Mouse (Mus musculus) liver, embryonic 14.5 days (tissue): ENCODE results near the gene Cabp1. TPM values are rescaled to one million over a fixed set of nuclear protein-coding genes. Genes with fewer than 3 reads are reported as not detected.

ENCODE experiments used
- ATAC-seq: fragments of 200-750 bp; cut with Nextera tagmentation; 2 replicates; pipeline ENCODE4 v1.8.0; 2017; ENCODE audit warnings: moderate number of reproducible peaks, mild to moderate bottlenecking, moderate library complexity; ENCODE audit not compliant: insufficient read depth
- DNase-seq, 3 experiments: peaks; one replicate each; pipeline ENCODE4 v3.0.0-alpha.2; 2012 to 2013; ENCODE audit warnings: low read depth in 3 of 3, low spot score in 3 of 3
- H3K27ac ChIP-seq: fragments of 300-500 bp; sonication (generic); 2 replicates; pipeline ENCODE4 v1.5.1; 2014; ENCODE audit warnings: moderate library complexity, mild to moderate bottlenecking, control low read depth, inconsistent platforms
- H3K27me3 ChIP-seq: fragments of 300-500 bp; sonication (generic); 2 replicates; pipeline ENCODE4 v1.6.1; 2014; ENCODE audit warnings: mild to moderate bottlenecking, low read length, moderate library complexity; ENCODE audit not compliant: control insufficient read depth, insufficient read depth
- H3K36me3 ChIP-seq: fragments of 300-500 bp; sonication (generic); replicated peaks from 2 replicates; pipeline ENCODE4 v1.6.1; 2014; ENCODE audit warnings: low read depth; ENCODE audit not compliant: control insufficient read depth, insufficient read depth
- H3K4me1 ChIP-seq, 2 experiments: fragments of 200-500 bp in 1 of 2; fragments of 300-500 bp in 1 of 2; sonication (generic) in 1 of 2; replicated peaks; 2 replicates each; pipeline ENCODE4 v1.6.1; 2012 to 2014; ENCODE audit warnings: antibody characterized with exemption in 1 of 2, inconsistent platforms in 1 of 2, low read length in 1 of 2; ENCODE audit not compliant: control insufficient read depth in 2 of 2, insufficient read depth in 2 of 2
- H3K4me2 ChIP-seq: fragments of 300-500 bp; sonication (generic); 2 replicates; pipeline ENCODE4 v1.6.1; 2014; ENCODE audit warnings: low read depth, mild to moderate bottlenecking, control low read depth, moderate library complexity
- H3K4me3 ChIP-seq, 2 experiments: fragments of 200-500 bp in 1 of 2; fragments of 300-500 bp in 1 of 2; sonication (generic) in 1 of 2; 2 replicates each; pipeline ENCODE4 v1.5.1; 2012 to 2014; ENCODE audit warnings: low read depth in 2 of 2, low read length in 2 of 2, mild to moderate bottlenecking in 2 of 2, control low read depth in 1 of 2, inconsistent platforms in 1 of 2, moderate library complexity in 1 of 2; ENCODE audit not compliant: insufficient read depth in 1 of 2
- H3K9ac ChIP-seq: fragments of 300-500 bp; sonication (generic); replicated peaks from 2 replicates; pipeline ENCODE4 v1.6.1; 2014; ENCODE audit warnings: mild to moderate bottlenecking, control low read depth, moderate library complexity
- H3K9me3 ChIP-seq: fragments of 300-500 bp; sonication (generic); 2 replicates; pipeline ENCODE4 v1.6.1; 2016; ENCODE audit warnings: low read length, mixed read lengths; ENCODE audit not compliant: control insufficient read depth
- CTCF ChIP-seq: IDR thresholded peaks from 2 replicates; pipeline ENCODE4 v1.5.1; 2016; ENCODE audit warnings: antibody characterized with exemption, low read depth, control low read depth
- EP300 ChIP-seq: IDR thresholded peaks from 2 replicates; pipeline ENCODE4 v1.6.1; 2016; ENCODE audit warnings: antibody characterized with exemption, low read depth
- WGBS: fragments of 180-500 bp; shearing (Covaris S2); extraction: QIAGEN DNeasy Blood & Tissue Kit; methylation state at CpG from one replicate; pipeline ENCODE4 v1.1.7; 2014; ENCODE audit not compliant: insufficient replicate concordance; 5-methylcytosine and 5-hydroxymethylcytosine counted together
- polyA plus RNA-seq, 2 experiments: library from polyadenylated mRNA; depleted of rRNA in 1 of 2; stranded (reverse) in 1 of 2; unstranded in 1 of 2; fragments of >200 nt; fragmentation: Nextera tagmentation in 1 of 2; extraction: Ambion mirVana in 1 of 2; gene quantifications; 2 replicates each; pipeline versions ENCODE4 v1.2.1 to v1.2.3; 2012 to 2014

The Cabp1 gene
- polyA plus RNA-seq, 2 experiments, result 0.13 to 0.14 TPM

GRCm38 (mm10) chr5:115208601-115209000 lies 14.4 kb upstream of the Cabp1 start:
- Histone ChIP-seq H3K4me3 (no peak overlapping the region), H3K9ac (no peak overlapping the region), H3K36me3 (no peaks in the 10 kb centered on the region), H3K4me2 (no peak overlapping the region), H3K4me1 (peaks cover 0 to 6% of the 10 kb centered on the region in 2 experiments; a peak in 2 of 4 replicates), H3K27ac (no peak overlapping the region), H3K27me3 (peaks cover 26% of the 10 kb centered on the region), H3K9me3 (no peaks in the 10 kb centered on the region)
- TF ChIP-seq CTCF, result no peak
- no peak for TF ChIP-seq EP300
- DNase-seq (no peak), ATAC-seq (no peak)
- 58% methylated on average over 5 of the region's 5 CpGs for WGBS

GRCm38 (mm10) chr5:115207892-115208291 lies 13.7 kb upstream of the Cabp1 start:
- Histone ChIP-seq H3K27ac (no peak overlapping the region), H3K27me3 (peaks cover 33% of the 10 kb centered on the region), H3K36me3 (no peaks in the 10 kb centered on the region), H3K9me3 (no peaks in the 10 kb centered on the region), H3K4me1 (peaks cover 0 to 9% of the 10 kb centered on the region in 2 experiments; a peak in 2 of 4 replicates), H3K4me2 (no peak overlapping the region), H3K9ac (no peak overlapping the region), H3K4me3 (no peak overlapping the region)
- ATAC-seq (no peak), DNase-seq (no peak)
- TF ChIP-seq CTCF (no peak), EP300 (no peak)
- WGBS, result 25% methylated on average over 10 of the region's 16 CpGs

GRCm38 (mm10) chr5:115207244-115207643 lies 13.1 kb upstream of the Cabp1 start:
- H3K36me3 ChIP-seq, result no peaks in the 10 kb centered on the region
- H3K9ac ChIP-seq, result no peak overlapping the region
- ATAC-seq, result no peak
- no peak for TF ChIP-seq EP300
- peak; percentile 31; the same call in 1 of the 2 replicates for TF ChIP-seq CTCF
- no peak overlapping the region for H3K4me3 ChIP-seq
- H3K4me1 ChIP-seq, result peaks cover 0 to 9% of the 10 kb centered on the region in 2 experiments; a peak in 2 of 4 replicates
- no peak overlapping the region for H3K4me2 ChIP-seq
- 54% methylated on average over 5 of the region's 5 CpGs for WGBS
- H3K9me3 ChIP-seq, result no peaks in the 10 kb centered on the region
- H3K27ac ChIP-seq, result no peak overlapping the region
- no peak for DNase-seq
- H3K27me3 ChIP-seq, result peaks cover 35% of the 10 kb centered on the region

- peaks cover 35% of the 10 kb centered on the region for H3K27me3 ChIP-seq
- peak overlapping the region in 1 of 2 experiments; percentile 0; a peak in 1 of 4 replicates for H3K4me3 ChIP-seq
- DNase-seq, result no peak
- H3K9me3 ChIP-seq, result no peaks in the 10 kb centered on the region
- ATAC-seq, result no peak
- H3K36me3 ChIP-seq, result no peaks in the 10 kb centered on the region
- H3K4me2 ChIP-seq, result peak overlapping the region; percentile 37
- no peak for TF ChIP-seq CTCF
- no peak for TF ChIP-seq EP300
- no peak overlapping the region for H3K9ac ChIP-seq
- H3K4me1 ChIP-seq, result peaks cover 0 to 9% of the 10 kb centered on the region in 2 experiments; a peak in 2 of 4 replicates
- 3% methylated on average over 31 of the region's 31 CpGs for WGBS
- no peak overlapping the region for H3K27ac ChIP-seq
These were observed 10.6 kb upstream of the Cabp1 start for GRCm38 (mm10) chr5:115204562-115205311.

GRCm38 (mm10) chr5:115203735-115204561 lies 9.8 kb upstream of the Cabp1 start:
- H3K27me3 ChIP-seq, result peaks cover 35% of the 10 kb centered on the region
- H3K36me3 ChIP-seq, result no peaks in the 10 kb centered on the region
- TF ChIP-seq EP300, result no peak
- TF ChIP-seq CTCF, result no peak
- H3K4me3 ChIP-seq, result peak overlapping the region in 1 of 2 experiments; percentile 4; a peak in 1 of 4 replicates
- H3K9me3 ChIP-seq, result no peaks in the 10 kb centered on the region
- DNase-seq (no peak), ATAC-seq (no peak)
- no peak overlapping the region for H3K27ac ChIP-seq
- WGBS, result 6% methylated on average over 23 of the region's 23 CpGs
- H3K4me2 ChIP-seq, result peak overlapping the region; percentile 37
- no peak overlapping the region for H3K9ac ChIP-seq
- H3K4me1 ChIP-seq, result peaks cover 0 to 9% of the 10 kb centered on the region in 2 experiments; a peak in 2 of 4 replicates
